Mouse (Mus musculus) forebrain, embryonic 14.5 days (tissue): ENCODE data around the gene Ppp1cc. TPM values are rescaled to one million over a fixed set of nuclear protein-coding genes. Genes with fewer than 3 reads are reported as not detected.

Experiments used
- ATAC-seq: fragments of 200-750 bp; cut with Nextera tagmentation; 2 replicates; pipeline ENCODE4 v1.8.0; 2017; ENCODE audit warnings: mild to moderate bottlenecking, moderate library complexity
- DNase-seq: peaks from one replicate; pipeline ENCODE4 v3.0.0-alpha.2; 2015; ENCODE audit warnings: low spot score
- H3K27ac ChIP-seq: fragments of 300-500 bp; sonication (generic); 2 replicates; pipeline ENCODE4 v1.5.1; 2014; ENCODE audit warnings: low read depth, mild to moderate bottlenecking, control low read depth, low read length, moderate library complexity
- H3K27me3 ChIP-seq: fragments of 300-500 bp; sonication (generic); replicated peaks from 2 replicates; pipeline ENCODE4 v1.6.1; 2014; ENCODE audit warnings: low read length, control low read depth, mixed read lengths; ENCODE audit not compliant: control insufficient read depth, insufficient read depth
- H3K36me3 ChIP-seq: fragments of 300-500 bp; sonication (generic); 2 replicates; pipeline ENCODE4 v1.6.1; 2014; ENCODE audit warnings: low read length, control low read depth; ENCODE audit not compliant: control insufficient read depth, insufficient read depth
- H3K4me1 ChIP-seq: fragments of 300-500 bp; sonication (generic); 2 replicates; pipeline ENCODE4 v1.6.1; 2014; ENCODE audit warnings: antibody characterized with exemption, low read length, control low read depth; ENCODE audit not compliant: control insufficient read depth, insufficient read depth
- H3K4me2 ChIP-seq: fragments of 300-500 bp; sonication (generic); 2 replicates; pipeline ENCODE4 v1.6.1; 2014; ENCODE audit warnings: mild to moderate bottlenecking, control low read depth, low read length
- H3K4me3 ChIP-seq: fragments of 300-500 bp; sonication (generic); 2 replicates; pipeline ENCODE4 v1.5.1; 2014; ENCODE audit warnings: low read depth, low read length, control low read depth
- H3K9ac ChIP-seq: fragments of 300-500 bp; sonication (generic); 2 replicates; pipeline ENCODE4 v1.6.1; 2014; ENCODE audit warnings: mild to moderate bottlenecking, low read length, control low read depth, moderate library complexity
- H3K9me3 ChIP-seq: fragments of 300-500 bp; sonication (generic); replicated peaks from 2 replicates; pipeline ENCODE4 v1.6.1; 2016; ENCODE audit warnings: low read length, control low read depth, mixed read lengths; ENCODE audit not compliant: control insufficient read depth
- WGBS: fragments of 180-500 bp; shearing (Covaris S2); extraction: QIAGEN DNeasy Blood & Tissue Kit; methylation state at CpG from one replicate; pipeline ENCODE4 v1.1.7; 2014; 5-methylcytosine and 5-hydroxymethylcytosine counted together
- polyA plus RNA-seq: library from polyadenylated mRNA; unstranded; fragments of >200 nt; fragmentation: Nextera tagmentation; extraction: Ambion mirVana; gene quantifications from 2 replicates; pipeline ENCODE4 v1.2.1, GENCODE M21; 2014

Gene Ppp1cc
- polyA plus RNA-seq, 1 experiment from 2014 or later = 280 TPM

DNA sequence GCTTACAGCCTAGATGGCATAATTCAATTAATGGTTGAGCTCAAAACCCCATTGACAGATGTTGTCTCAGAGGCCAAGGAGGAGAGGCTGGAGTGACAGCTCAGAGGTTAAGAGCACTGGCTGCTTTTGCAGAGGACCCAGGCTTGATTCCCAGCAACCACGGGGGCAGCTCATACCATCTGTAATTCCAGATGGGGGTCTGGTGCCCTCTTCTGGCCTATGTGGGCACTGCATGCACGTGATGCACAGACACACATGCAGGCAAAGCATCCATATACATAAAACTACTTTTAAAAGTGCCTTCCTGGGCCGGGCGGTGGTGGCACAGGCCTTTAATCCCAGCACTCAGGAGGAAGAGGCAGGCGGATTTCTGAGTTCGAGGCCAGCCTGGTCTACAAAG, 41.8 kb upstream of the Ppp1cc start:
- Histone ChIP-seq H3K4me2 (no peak overlapping the region), H3K27me3 (no peaks in the 10 kb centered on the region), H3K4me3 (no peak overlapping the region), H3K9me3 (no peaks in the 10 kb centered on the region), H3K27ac (no peak overlapping the region), H3K9ac (no peak overlapping the region), H3K4me1 (no peaks in the 10 kb centered on the region), H3K36me3 (no peaks in the 10 kb centered on the region)
- no peak for ATAC-seq
- 79% methylated on average over 6 of the region's 6 CpGs for WGBS
- DNase-seq = no peak

DNA sequence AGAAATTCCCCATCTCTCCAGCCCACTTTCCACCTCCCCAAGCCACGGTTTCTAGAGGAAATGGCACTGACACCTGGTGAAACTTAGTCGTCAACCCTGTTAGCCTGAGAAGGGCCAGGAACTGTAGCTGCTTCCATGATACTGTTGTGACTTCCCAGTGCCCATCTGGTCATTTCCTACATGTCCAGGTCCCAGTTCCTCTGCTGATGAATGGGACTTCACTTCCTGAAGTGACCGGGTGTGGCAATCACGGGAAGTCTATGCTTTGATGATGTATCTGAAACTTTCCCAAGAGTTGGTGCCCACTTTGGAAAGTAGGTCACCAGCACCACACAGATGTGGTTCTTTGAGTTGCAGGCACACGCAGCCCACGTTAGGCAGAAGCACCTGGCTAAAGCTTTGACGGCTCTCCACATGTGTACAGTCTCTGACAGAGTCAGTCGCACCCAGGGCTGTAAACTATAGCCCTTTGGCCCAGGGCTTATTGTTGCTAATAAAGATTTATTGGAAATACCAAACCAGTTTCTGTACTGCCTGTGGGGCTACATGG, 32.8 kb upstream of the Ppp1cc start:
- ATAC-seq (no peak), DNase-seq (no peak)
- WGBS = 85% methylated on average over 8 of the region's 8 CpGs
- H3K27me3 ChIP-seq = no peaks in the 10 kb centered on the region
- H3K4me3 ChIP-seq = no peak overlapping the region
- no peaks in the 10 kb centered on the region for H3K9me3 ChIP-seq
- H3K27ac ChIP-seq = no peak overlapping the region
- no peak overlapping the region for H3K4me2 ChIP-seq
- no peak overlapping the region for H3K9ac ChIP-seq
- H3K4me1 ChIP-seq = no peaks in the 10 kb centered on the region
- no peaks in the 10 kb centered on the region for H3K36me3 ChIP-seq

DNA sequence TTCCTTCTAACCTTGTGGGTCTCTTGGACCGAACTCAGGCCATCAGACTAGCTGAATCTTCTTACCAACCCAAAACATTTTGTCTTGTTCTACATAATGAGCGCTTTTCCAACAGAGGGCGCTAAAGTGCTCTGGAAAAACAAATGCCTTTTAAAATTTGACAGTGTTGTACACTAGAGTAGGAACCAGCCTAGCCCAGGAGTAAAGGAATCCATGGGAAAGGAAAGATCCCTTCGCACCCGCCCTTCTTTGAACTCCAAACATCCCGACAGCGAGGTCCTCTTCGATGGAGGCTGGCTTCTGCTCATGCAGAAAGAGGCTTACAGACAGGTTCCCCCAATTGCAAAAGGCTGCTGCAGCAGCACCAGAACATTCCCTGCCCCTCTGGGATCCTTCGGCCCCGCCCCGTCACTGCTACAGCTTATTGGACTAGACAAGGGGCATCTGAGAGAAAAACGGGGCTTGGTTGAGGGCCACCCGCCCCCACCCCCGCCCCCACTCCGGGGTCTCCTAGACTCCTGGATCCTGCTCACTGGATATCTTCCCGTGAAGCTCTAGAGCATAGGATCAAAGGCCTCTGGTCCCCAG, 28.9 kb upstream of the Ppp1cc start:
- peaks cover 10% of the 10 kb centered on the region for H3K4me1 ChIP-seq
- H3K27me3 ChIP-seq = no peaks in the 10 kb centered on the region
- no peak overlapping the region for H3K9ac ChIP-seq
- no peak overlapping the region for H3K4me3 ChIP-seq
- no peaks in the 10 kb centered on the region for H3K9me3 ChIP-seq
- ATAC-seq (peak; percentile 57), DNase-seq (peak; percentile 93)
- WGBS = 35% methylated on average over 16 of the region's 16 CpGs
- no peak overlapping the region for H3K27ac ChIP-seq
- H3K4me2 ChIP-seq = no peak overlapping the region
- no peaks in the 10 kb centered on the region for H3K36me3 ChIP-seq

DNA sequence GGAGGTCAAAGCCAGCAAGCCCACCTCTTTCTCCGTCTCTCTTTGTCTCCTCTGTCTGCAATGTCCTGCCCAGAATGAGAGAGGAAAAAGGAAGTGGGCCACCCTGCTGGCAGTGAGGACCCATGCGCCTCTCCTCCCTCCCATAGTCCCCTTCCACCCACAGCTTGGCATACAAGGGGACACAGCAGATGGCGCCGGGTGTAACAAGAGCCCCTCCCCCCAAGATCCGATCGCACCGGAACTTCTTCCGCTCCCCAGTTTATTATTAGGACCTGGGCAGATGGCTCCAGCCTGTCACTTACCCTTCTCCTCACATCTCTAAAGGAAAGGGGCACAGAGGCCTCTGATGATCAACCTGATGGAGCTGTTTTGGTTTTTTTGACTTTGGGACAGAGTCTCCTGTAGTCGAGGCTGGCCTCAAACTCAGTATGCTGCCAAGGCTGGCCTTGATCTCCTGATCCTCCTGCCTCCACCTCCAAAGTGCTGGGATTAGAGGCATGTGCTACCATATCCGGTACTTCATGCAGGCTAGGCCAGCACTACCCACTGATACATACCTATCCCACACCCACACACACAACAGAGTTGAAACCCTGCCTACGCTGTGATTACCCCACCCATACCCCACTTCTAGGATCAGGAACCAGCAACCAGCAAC, 27.6 kb upstream of the Ppp1cc start:
- ATAC-seq (no peak), DNase-seq (no peak)
- no peak overlapping the region for H3K4me3 ChIP-seq
- H3K9me3 ChIP-seq = no peaks in the 10 kb centered on the region
- H3K9ac ChIP-seq = no peak overlapping the region
- WGBS = 77% methylated on average over 11 of the region's 11 CpGs
- H3K4me1 ChIP-seq = peaks cover 10% of the 10 kb centered on the region
- no peak overlapping the region for H3K27ac ChIP-seq
- H3K27me3 ChIP-seq = no peaks in the 10 kb centered on the region
- no peak overlapping the region for H3K4me2 ChIP-seq
- H3K36me3 ChIP-seq = no peaks in the 10 kb centered on the region

DNA sequence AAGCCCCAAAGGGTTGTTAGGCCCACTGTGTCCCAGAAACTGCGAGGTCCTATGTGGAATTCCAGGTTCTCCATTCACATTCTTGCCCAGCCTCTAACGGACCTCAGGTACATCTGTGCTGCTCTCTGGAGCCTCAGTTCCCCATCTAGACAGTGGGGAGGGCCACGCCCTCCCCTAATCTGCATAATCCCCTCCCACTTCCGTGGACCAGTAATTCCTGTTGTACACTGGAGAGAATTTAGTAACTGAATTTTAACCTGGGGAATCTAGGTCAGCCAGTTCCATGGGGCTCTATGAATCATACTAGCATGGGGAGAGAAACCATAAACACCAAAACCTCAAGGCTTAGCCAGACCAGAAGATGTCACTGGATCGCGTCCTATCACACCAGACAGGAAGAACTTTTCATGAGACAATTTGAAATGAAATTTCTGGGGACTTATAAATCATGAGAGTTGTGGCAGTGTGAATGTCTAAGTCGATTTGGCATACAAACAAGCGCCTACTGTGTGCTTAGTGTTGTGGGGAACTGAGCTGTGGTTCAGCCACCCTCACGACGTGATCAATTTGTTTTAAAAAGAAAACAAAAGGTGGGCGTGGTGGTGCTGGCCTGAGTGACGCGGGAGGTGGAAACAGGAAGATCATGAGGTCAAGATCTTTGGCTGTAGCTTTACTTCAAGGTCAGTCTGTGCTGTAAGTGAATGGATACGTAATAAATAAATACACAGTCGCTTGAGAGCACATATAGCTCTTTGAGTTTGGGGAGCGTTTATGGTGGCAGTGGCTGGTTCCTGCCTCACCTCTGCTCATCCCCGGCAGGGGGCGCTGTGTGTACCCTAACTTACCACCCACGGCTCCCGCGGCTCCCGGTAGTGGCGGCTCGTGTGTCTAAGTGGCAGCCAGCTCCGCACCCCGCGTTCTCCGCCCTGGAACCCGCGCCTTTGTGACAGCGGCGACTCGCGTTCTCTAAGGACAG, 26.7 kb upstream of the Ppp1cc start:
- peak overlapping the region; percentile 30 for H3K4me3 ChIP-seq
- 9% methylated on average over 34 of the region's 34 CpGs for WGBS
- H3K4me1 ChIP-seq = peaks cover 10% of the 10 kb centered on the region
- H3K9ac ChIP-seq = peak overlapping the region; percentile 48; the same call in 1 of the 2 replicates
- peak overlapping the region; percentile 62 for H3K4me2 ChIP-seq
- no peak overlapping the region for H3K27ac ChIP-seq
- no peaks in the 10 kb centered on the region for H3K27me3 ChIP-seq
- no peaks in the 10 kb centered on the region for H3K9me3 ChIP-seq
- no peaks in the 10 kb centered on the region for H3K36me3 ChIP-seq
- ATAC-seq (peak; percentile 63), DNase-seq (peak; percentile 85)

DNA sequence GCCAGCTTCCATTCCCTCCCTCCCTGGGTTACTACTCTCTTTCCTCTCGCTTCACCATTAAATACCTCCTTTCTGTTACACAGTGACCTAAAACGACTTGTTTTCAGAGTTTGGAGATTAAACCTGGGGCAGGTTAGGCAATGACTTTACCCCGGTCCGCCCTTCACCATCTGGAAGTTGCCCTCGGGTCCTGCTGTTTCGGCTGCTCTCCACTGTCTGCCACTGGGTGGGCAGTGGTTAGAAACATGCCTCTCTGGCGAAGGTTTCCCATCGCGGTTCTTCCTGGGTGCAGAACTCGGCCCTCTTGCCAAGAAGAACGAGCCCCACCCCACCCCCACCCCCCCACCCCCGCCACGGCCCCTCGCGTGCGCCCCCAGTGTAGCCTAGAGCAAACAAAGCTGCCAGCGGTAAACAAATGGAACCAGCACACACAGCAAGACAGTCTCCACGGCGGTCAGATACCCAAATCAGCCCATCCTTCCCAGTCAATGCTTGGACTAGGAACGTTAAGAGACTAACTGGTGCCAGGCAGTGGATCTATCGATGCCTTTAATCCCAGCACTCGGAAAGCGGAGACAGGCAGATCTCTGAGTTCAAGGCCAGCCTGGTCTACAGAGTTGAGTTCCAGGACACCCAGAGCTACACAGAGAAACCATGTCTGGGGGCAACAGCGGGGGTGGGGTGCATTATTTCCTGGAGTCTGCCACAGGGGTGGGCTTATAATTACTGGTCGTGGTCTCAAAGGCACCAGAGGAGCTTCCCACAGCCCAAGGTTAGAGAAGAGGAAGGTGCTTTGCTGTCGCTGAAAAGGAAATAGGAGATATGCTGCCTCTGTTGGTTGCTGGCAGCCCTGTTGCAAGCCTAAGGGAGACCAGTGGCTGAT, 25.7 kb upstream of the Ppp1cc start:
- 26% methylated on average over 26 of the region's 26 CpGs for WGBS

DNA sequence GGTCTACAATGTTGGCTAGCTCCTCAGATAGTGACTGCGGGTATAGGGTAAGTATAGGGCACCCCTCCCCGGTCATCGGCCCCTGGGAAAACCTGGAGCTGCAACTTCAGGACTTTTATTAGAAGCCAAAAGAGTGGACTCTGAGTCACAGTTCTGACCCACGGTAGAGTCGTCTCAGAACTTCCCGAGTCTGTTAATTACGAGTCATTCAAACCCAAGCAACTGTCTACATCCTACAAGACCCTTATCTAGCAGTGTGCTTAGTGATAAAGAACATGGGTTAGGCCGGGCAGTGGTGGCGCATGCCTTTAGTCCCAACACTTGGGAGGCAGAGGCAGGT, 25.1 kb upstream of the Ppp1cc start:
- ATAC-seq = no peak
- 93% methylated on average over 9 of the region's 9 CpGs for WGBS

More for the DNA sequence above, 25.7 kb upstream of the Ppp1cc start:
- Histone ChIP-seq H3K4me2 (peak overlapping the region; percentile 62), H3K27me3 (no peaks in the 10 kb centered on the region), H3K9ac (peak overlapping the region; percentile 48; the same call in 1 of the 2 replicates), H3K36me3 (no peaks in the 10 kb centered on the region), H3K27ac (no peak overlapping the region), H3K4me1 (peaks cover 10% of the 10 kb centered on the region), H3K9me3 (no peaks in the 10 kb centered on the region), H3K4me3 (peak overlapping the region; percentile 30)
- DNase-seq (no peak), ATAC-seq (no peak)

More for the DNA sequence above, 25.1 kb upstream of the Ppp1cc start:
- H3K9me3 ChIP-seq = no peaks in the 10 kb centered on the region
- peaks cover 10% of the 10 kb centered on the region for H3K4me1 ChIP-seq
- no peak overlapping the region for H3K4me3 ChIP-seq
- DNase-seq = no peak
- no peak overlapping the region for H3K9ac ChIP-seq
- no peak overlapping the region for H3K4me2 ChIP-seq
- H3K36me3 ChIP-seq = no peaks in the 10 kb centered on the region
- no peak overlapping the region for H3K27ac ChIP-seq
- H3K27me3 ChIP-seq = no peaks in the 10 kb centered on the region
